Mouse (Mus musculus): Measurements from ENCODE around the gene Cylc1.

Cylc1 gene

GRCm38 (mm10) chrX:111110118-111110517 is at the start of gene Cylc1:
Gene Cylc1 (plus strand): TSS chrX:111110418.
- no peak for DNase-seq (ENCODE audit: extremely low read depth, low read depth, low spot score)

GRCm38 (mm10) chrX:111078680-111079079 is 31.5 kb upstream of the Cylc1 start:
- DNase-seq (ENCODE audit: extremely low read depth, low read depth, low spot score) = no peak

GRCm38 (mm10) chrX:111168040-111168439 is 57.8 kb downstream of the Cylc1 start, which contains the start of gene Gm10112:
Gene Gm10112 (plus strand): TSS chrX:111168340.
- no peak for DNase-seq (ENCODE audit: extremely low read depth, low read depth, low spot score)

All from fat pad, adult 2 months (tissue).